Comparison of ENCODE assay signal across 9 mouse cellular contexts in the genomic region with DNA sequence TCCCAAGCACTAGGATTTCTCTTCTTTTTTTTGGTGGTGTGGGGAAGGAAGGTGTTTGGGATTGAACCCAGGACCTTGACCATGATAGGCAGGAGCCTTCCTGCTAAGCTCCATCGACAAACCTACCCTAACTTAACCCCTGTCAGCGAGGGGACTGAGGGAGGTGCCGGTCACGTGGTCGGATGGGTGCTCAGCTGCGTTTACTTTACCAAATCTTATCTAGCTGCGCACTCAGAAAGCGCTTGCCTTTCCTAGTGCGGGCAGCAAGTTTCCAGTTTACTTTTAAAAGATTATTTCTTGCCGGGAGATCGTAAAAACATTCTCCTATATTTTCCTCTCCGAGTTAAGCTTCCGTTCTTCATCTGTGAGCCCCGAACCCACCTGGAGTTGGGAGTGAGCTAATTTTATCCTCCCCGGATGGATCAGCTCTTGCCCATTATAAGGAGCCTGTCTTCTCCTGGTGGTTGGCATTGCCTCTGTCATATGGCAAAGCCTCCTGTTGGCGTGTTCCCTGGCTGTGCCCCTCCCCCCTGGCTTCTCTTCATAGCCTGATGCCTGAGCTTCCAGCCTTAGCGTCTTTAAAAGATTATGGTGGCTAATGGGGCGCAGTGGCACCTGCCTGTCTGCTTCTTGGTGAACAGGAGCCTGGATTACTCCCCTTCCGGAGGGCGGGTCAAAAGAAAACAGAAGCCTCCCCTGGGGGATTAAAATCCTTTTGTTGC. TPM values are rescaled to one million over a fixed set of nuclear protein-coding genes. Genes with fewer than 3 reads are reported as not detected.
DNase-seq lines count a peak whose midpoint lies in the region; ATAC-seq and TF ChIP-seq lines count a peak whose summit lies in the region.
"Had no signal": no experiment of that assay in that cellular context is flagged by ENCODE, and none has a peak within 500 bp of the region (broad histone marks: within the 10 kb centered on the region; RNA-seq: fewer than 3 reads in every experiment).

No protein-coding gene starts in this region.

- no peak for TF ChIP-seq POLR2A in thymus, adult 2 months (IDR thresholded peaks at IDR 0.05; ENCODE audit: control insufficient read depth, extremely low read depth, insufficient read depth, low read length, poor library complexity)

- TF ChIP-seq CTCF in thymus, adult 2 months (IDR thresholded peaks at IDR 0.05; ENCODE audit: borderline replicate concordance, control insufficient read depth, extremely low read depth, insufficient read depth, low read length, poor library complexity): no peak

- no peaks in the 10 kb centered on the region for H3K27me3 ChIP-seq in forebrain, embryonic 13.5 days
- H3K27me3 ChIP-seq in forebrain, embryonic 11.5 days (ENCODE audit: control insufficient read depth, insufficient read depth, low read length): no peaks in the 10 kb centered on the region
- no peaks in the 10 kb centered on the region for H3K27me3 ChIP-seq in thymus, adult 2 months (ENCODE audit: control insufficient read depth, insufficient read depth, low read length)
- no peaks in the 10 kb centered on the region for H3K27me3 ChIP-seq in heart, embryonic 12.5 days (replicated peaks)
- H3K27me3 ChIP-seq in limb, embryonic 13.5 days: no peaks in the 10 kb centered on the region
- no peaks in the 10 kb centered on the region for H3K27me3 ChIP-seq in stomach, embryonic 16.5 days (ENCODE audit: control insufficient read depth, insufficient read depth, low read length)
- H3K27me3 ChIP-seq: CH12.LX had no signal

- no peak overlapping the region for H3K27ac ChIP-seq in forebrain, embryonic 13.5 days
- H3K27ac ChIP-seq in forebrain, embryonic 11.5 days (ENCODE audit: low read depth, low read length): no peak overlapping the region
- no peak overlapping the region for H3K27ac ChIP-seq in thymus, adult 2 months (ENCODE audit: control insufficient read depth, insufficient read depth, low read length)
- H3K27ac ChIP-seq in heart, embryonic 12.5 days (ENCODE audit: poor library complexity, severe bottlenecking): no peak overlapping the region
- H3K27ac ChIP-seq in limb, embryonic 13.5 days: no peak overlapping the region
- no peak overlapping the region for H3K27ac ChIP-seq in stomach, embryonic 16.5 days (ENCODE audit: low read length)

- H3K4me2 ChIP-seq in forebrain, embryonic 13.5 days: peak overlapping the region; percentile 15; the same call in 1 of the 2 replicates
- H3K4me2 ChIP-seq in forebrain, embryonic 11.5 days (ENCODE audit: low read depth, low read length, severe bottlenecking): no peak overlapping the region
- H3K4me2 ChIP-seq in heart, embryonic 12.5 days: peak overlapping the region; percentile 56
- H3K4me2 ChIP-seq in limb, embryonic 13.5 days (replicated peaks): peak overlapping the region; percentile 44
- peak overlapping the region; percentile 42 for H3K4me2 ChIP-seq in stomach, embryonic 16.5 days (ENCODE audit: low read depth, low read length)

- no peaks in the 10 kb centered on the region for H3K36me3 ChIP-seq in forebrain, embryonic 13.5 days (ENCODE audit: poor library complexity, severe bottlenecking)
- no peaks in the 10 kb centered on the region for H3K36me3 ChIP-seq in forebrain, embryonic 11.5 days (ENCODE audit: control insufficient read depth, insufficient read depth, low read length)
- H3K36me3 ChIP-seq in thymus, adult 2 months (ENCODE audit: control insufficient read depth, insufficient read depth, low read length): no peaks in the 10 kb centered on the region
- no peaks in the 10 kb centered on the region for H3K36me3 ChIP-seq in heart, embryonic 12.5 days
- H3K36me3 ChIP-seq in limb, embryonic 13.5 days: no peaks in the 10 kb centered on the region
- H3K36me3 ChIP-seq in stomach, embryonic 16.5 days (ENCODE audit: control insufficient read depth, insufficient read depth, low read length): no peaks in the 10 kb centered on the region

- 0 out of 2 replicates have a peak, but pooled peaks have one; percentile 43 for ATAC-seq in forebrain, embryonic 13.5 days
- no peak for ATAC-seq in forebrain, embryonic 11.5 days (replicated peaks; ENCODE audit: low FRiP score)
- ATAC-seq in heart, embryonic 12.5 days (ENCODE audit: insufficient number of reproducible peaks, low FRiP score): 0 out of 2 replicates have a peak, but pooled peaks have one; percentile 30
- ATAC-seq in limb, embryonic 13.5 days (ENCODE audit: low FRiP score, low read depth): no peak
- peak; percentile 70; the same call in 1 of the 2 replicates for ATAC-seq in stomach, embryonic 16.5 days (ENCODE audit: insufficient read depth, low FRiP score)

- no peak overlapping the region for H3K4me3 ChIP-seq in forebrain, embryonic 13.5 days
- H3K4me3 ChIP-seq in forebrain, embryonic 11.5 days (ENCODE audit: low read depth, low read length): no peak overlapping the region
- H3K4me3 ChIP-seq in thymus, adult 2 months (ENCODE audit: control insufficient read depth, insufficient read depth, low read length): peak overlapping the region; percentile 15
- peak overlapping the region; percentile 24 for H3K4me3 ChIP-seq in heart, embryonic 12.5 days
- H3K4me3 ChIP-seq in limb, embryonic 13.5 days: 0 out of 2 replicates have a peak overlapping the region, but pooled peaks have one; percentile 2
- H3K4me3 ChIP-seq in stomach, embryonic 16.5 days (replicated peaks; ENCODE audit: low read length): peak overlapping the region; percentile 12; the same call in 1 of the 2 replicates

- no peaks in the 10 kb centered on the region for H3K9me3 ChIP-seq in forebrain, embryonic 13.5 days (replicated peaks)
- H3K9me3 ChIP-seq in forebrain, embryonic 11.5 days (ENCODE audit: control insufficient read depth, low read length): no peaks in the 10 kb centered on the region
- H3K9me3 ChIP-seq in heart, embryonic 12.5 days (replicated peaks): no peaks in the 10 kb centered on the region
- no peaks in the 10 kb centered on the region for H3K9me3 ChIP-seq in limb, embryonic 13.5 days
- no peaks in the 10 kb centered on the region for H3K9me3 ChIP-seq in stomach, embryonic 16.5 days (replicated peaks; ENCODE audit: control insufficient read depth, low read length)

- H3K9ac ChIP-seq in forebrain, embryonic 13.5 days: no peak overlapping the region
- H3K9ac ChIP-seq in forebrain, embryonic 11.5 days (ENCODE audit: low read length): no peak overlapping the region
- H3K9ac ChIP-seq in heart, embryonic 12.5 days: peak overlapping the region; percentile 23; the same call in 1 of the 2 replicates
- 0 out of 2 replicates have a peak overlapping the region, but pooled peaks have one; percentile 25 for H3K9ac ChIP-seq in limb, embryonic 13.5 days
- peak overlapping the region; percentile 49 for H3K9ac ChIP-seq in stomach, embryonic 16.5 days (ENCODE audit: low read length)

- no peak for DNase-seq in forebrain, embryonic 11.5 days (ENCODE audit: low spot score)
- peak; percentile 46 for DNase-seq in thymus, adult 2 months
- DNase-seq in thymus, adult 18-20 months: no peak
- no peak for DNase-seq in natural killer cell, adult 2 months (ENCODE audit: low spot score in 2 of 2)

- 25% methylated on average over 20 of the region's 20 CpGs for WGBS in forebrain, embryonic 13.5 days
- 29% methylated on average over 20 of the region's 20 CpGs for WGBS in forebrain, embryonic 11.5 days
- WGBS in thymus, adult 2 months: 50% methylated on average over 20 of the region's 20 CpGs
- WGBS in heart, embryonic 12.5 days: 13% methylated on average over 20 of the region's 20 CpGs
- 19% methylated on average over 20 of the region's 20 CpGs for WGBS in limb, embryonic 13.5 days
- WGBS in stomach, embryonic 16.5 days: 11% methylated on average over 20 of the region's 20 CpGs

- no peaks in the 10 kb centered on the region for H3K4me1 ChIP-seq in forebrain, embryonic 13.5 days
- H3K4me1 ChIP-seq in forebrain, embryonic 11.5 days (replicated peaks; ENCODE audit: control insufficient read depth, insufficient read depth, low read length): no peaks in the 10 kb centered on the region
- H3K4me1 ChIP-seq in thymus, adult 2 months (replicated peaks; ENCODE audit: control insufficient read depth, insufficient read depth, low read length): peaks cover 12% of the 10 kb centered on the region
- peaks cover 22% of the 10 kb centered on the region for H3K4me1 ChIP-seq in heart, embryonic 12.5 days (replicated peaks)
- H3K4me1 ChIP-seq in limb, embryonic 13.5 days: 0 out of 2 replicates have a peak, but pooled peaks cover 10% of the 10 kb centered on the region
- H3K4me1 ChIP-seq in stomach, embryonic 16.5 days (ENCODE audit: control insufficient read depth, insufficient read depth, low read length): peaks cover 5% of the 10 kb centered on the region; the same call in 1 of the 2 replicates

RNA-seq across cellular contexts. Expression of gene Furin, which starts 17.7 kb away (rescaled TPM):
- polyA plus RNA-seq in forebrain, embryonic 13.5 days (2015; fragmentation: Nextera tagmentation; extraction: Ambion mirVana): 3.0 and 3.4 TPM in 2 replicates
- 6.0 and 6.2 TPM in 2 replicates for polyA plus RNA-seq in forebrain, embryonic 11.5 days (2014; fragmentation: Nextera tagmentation; extraction: Ambion mirVana)
- 56.4 and 62.9 TPM in 2 replicates for polyA plus RNA-seq in thymus, adult 2 months (2012; rRNA removed)
- 24.5 and 25.9 TPM in 2 replicates for polyA plus RNA-seq in heart, embryonic 12.5 days (2016; fragmentation: Nextera tagmentation; extraction: Ambion mirVana)
- 12.0 and 12.5 TPM in 2 replicates for polyA plus RNA-seq in limb, embryonic 13.5 days (2015; fragmentation: Nextera tagmentation; extraction: Ambion mirVana)
- polyA plus RNA-seq in stomach, embryonic 16.5 days (2015; fragmentation: Nextera tagmentation; extraction: Ambion mirVana): 8.7 and 9.5 TPM in 2 replicates

RNA-seq across cellular contexts. Expression of gene Fes, which starts 35.2 kb away (rescaled TPM):
- polyA plus RNA-seq in forebrain, embryonic 13.5 days (2015; fragmentation: Nextera tagmentation; extraction: Ambion mirVana): 4.0 and 4.1 TPM in 2 replicates
- polyA plus RNA-seq in forebrain, embryonic 11.5 days (2014; fragmentation: Nextera tagmentation; extraction: Ambion mirVana): 7.7 and 8.3 TPM in 2 replicates
- 21.6 and 27.3 TPM in 2 replicates for polyA plus RNA-seq in thymus, adult 2 months (2012; rRNA removed)
- 10.2 and 11.4 TPM in 2 replicates for polyA plus RNA-seq in heart, embryonic 12.5 days (2016; fragmentation: Nextera tagmentation; extraction: Ambion mirVana)
- 11.5 and 14.3 TPM in 2 replicates for polyA plus RNA-seq in limb, embryonic 13.5 days (2015; fragmentation: Nextera tagmentation; extraction: Ambion mirVana)
- 12.3 and 13.8 TPM in 2 replicates for polyA plus RNA-seq in stomach, embryonic 16.5 days (2015; fragmentation: Nextera tagmentation; extraction: Ambion mirVana)

RNA-seq across cellular contexts. Expression of gene Man2a2, which starts 51.7 kb away (rescaled TPM):
- 15.5 and 16.8 TPM in 2 replicates for polyA plus RNA-seq in forebrain, embryonic 13.5 days (2015; fragmentation: Nextera tagmentation; extraction: Ambion mirVana)
- polyA plus RNA-seq in forebrain, embryonic 11.5 days (2014; fragmentation: Nextera tagmentation; extraction: Ambion mirVana): 16.1 and 18.8 TPM in 2 replicates
- polyA plus RNA-seq in thymus, adult 2 months (2012; rRNA removed): 188 and 213 TPM in 2 replicates
- polyA plus RNA-seq in heart, embryonic 12.5 days (2016; fragmentation: Nextera tagmentation; extraction: Ambion mirVana): 25.0 and 31.0 TPM in 2 replicates
- 22.0 and 24.4 TPM in 2 replicates for polyA plus RNA-seq in limb, embryonic 13.5 days (2015; fragmentation: Nextera tagmentation; extraction: Ambion mirVana)
- polyA plus RNA-seq in stomach, embryonic 16.5 days (2015; fragmentation: Nextera tagmentation; extraction: Ambion mirVana): 13.8 and 14.7 TPM in 2 replicates

Comparison
In these comparisons a context has a peak if more than half of its experiments do, and no peak if none do; other contexts are left out.
1. ATAC-seq: peak in forebrain, embryonic 13.5 days (single experiment), heart, embryonic 12.5 days (single experiment) and stomach, embryonic 16.5 days (single experiment); none in forebrain, embryonic 11.5 days (single experiment) and limb, embryonic 13.5 days (single experiment).
2. H3K4me3 ChIP-seq: peak in thymus, adult 2 months (single experiment), heart, embryonic 12.5 days (single experiment), limb, embryonic 13.5 days (single experiment) and stomach, embryonic 16.5 days (single experiment); none in forebrain, embryonic 13.5 days (single experiment) and forebrain, embryonic 11.5 days (single experiment).
3. H3K9ac ChIP-seq: peak in heart, embryonic 12.5 days (single experiment), limb, embryonic 13.5 days (single experiment) and stomach, embryonic 16.5 days (single experiment); none in forebrain, embryonic 13.5 days (single experiment) and forebrain, embryonic 11.5 days (single experiment).